Mouse (Mus musculus): ENCODE measurements around the gene Enoph1. TPM values are rescaled to one million over a fixed set of nuclear protein-coding genes. Genes with fewer than 3 reads are reported as not detected.

The Enoph1 gene
- polyA plus RNA-seq, 1 experiment from 2014 or later = 60.9 TPM

DNA sequence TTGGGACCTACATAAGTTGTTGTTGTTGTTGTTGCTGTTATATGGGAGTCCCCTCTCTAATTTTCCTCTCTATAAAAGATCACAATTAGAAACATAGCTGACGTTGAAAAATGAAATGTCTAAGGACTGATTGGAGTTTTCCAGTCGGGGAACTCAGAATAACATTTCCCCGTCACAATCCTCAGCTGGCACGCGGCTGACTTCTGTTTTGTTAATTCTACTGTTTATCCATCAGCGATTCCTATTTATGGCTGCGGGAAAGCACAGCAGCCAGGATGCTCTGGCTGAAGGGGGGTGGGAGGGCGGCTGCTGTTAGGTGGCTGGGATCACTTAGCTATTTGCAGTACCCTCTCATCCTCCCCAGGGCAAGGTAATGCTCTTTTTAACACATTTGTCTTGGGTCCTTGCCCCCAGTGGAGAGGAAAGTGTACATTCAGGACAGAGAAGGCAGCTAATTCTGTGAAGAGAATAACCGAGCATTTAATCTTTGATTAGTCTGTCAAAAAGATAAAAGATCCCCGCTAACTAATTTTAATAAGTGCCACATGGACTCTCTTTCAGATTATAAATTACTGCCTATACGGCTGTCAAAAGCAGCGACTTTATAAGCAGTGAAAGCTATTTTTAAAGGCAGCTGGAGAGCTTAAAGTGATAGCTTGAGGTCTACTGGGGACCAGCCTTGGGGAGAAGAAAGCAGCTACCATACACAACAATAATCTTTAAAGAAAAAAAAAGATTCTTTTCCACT, 50.9 kb downstream of the Enoph1 start:
- Histone ChIP-seq H3K4me3 (no peak overlapping the region), H3K27ac (replicated peaks) (no peak overlapping the region), H3K9me3 (no peaks in the 10 kb centered on the region), H3K27me3 (replicated peaks; ENCODE audit: low read depth, poor library complexity, severe bottlenecking) (peaks cover 13% of the 10 kb centered on the region; the same call in 1 of the 2 replicates), H3K4me1 (peaks cover 16% of the 10 kb centered on the region), H3K36me3 (replicated peaks) (no peaks in the 10 kb centered on the region)
- 53% methylated on average over 12 of the region's 12 CpGs for WGBS
- DNase-seq (ENCODE audit: low spot score) = no peak

DNA sequence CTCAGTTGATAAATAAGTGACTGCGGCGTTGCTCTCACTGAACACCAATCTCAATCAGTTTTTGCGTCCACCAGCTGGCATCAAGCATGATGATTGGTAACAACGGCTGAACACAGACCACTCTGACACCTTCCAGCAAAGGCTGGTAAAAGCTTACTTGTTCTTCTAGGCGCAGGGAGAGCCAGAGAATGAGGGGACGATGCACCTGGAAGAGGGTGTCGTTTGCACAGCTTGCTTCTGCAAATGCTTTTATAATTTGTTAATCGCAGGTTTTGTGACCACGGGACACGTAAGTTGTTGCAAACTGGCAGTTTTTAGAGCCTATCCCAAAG, 51.4 kb downstream of the Enoph1 start:
- H3K27ac ChIP-seq (replicated peaks) = no peak overlapping the region
- H3K9me3 ChIP-seq = no peaks in the 10 kb centered on the region
- peaks cover 13% of the 10 kb centered on the region; the same call in 1 of the 2 replicates for H3K27me3 ChIP-seq (replicated peaks; ENCODE audit: low read depth, poor library complexity, severe bottlenecking)
- 51% methylated on average over 10 of the region's 10 CpGs for WGBS
- H3K4me3 ChIP-seq = peak overlapping the region; percentile 40; the same call in 1 of the 2 replicates
- H3K36me3 ChIP-seq (replicated peaks) = no peaks in the 10 kb centered on the region
- DNase-seq (ENCODE audit: low spot score) = no peak
- H3K4me1 ChIP-seq = peaks cover 16% of the 10 kb centered on the region

DNA sequence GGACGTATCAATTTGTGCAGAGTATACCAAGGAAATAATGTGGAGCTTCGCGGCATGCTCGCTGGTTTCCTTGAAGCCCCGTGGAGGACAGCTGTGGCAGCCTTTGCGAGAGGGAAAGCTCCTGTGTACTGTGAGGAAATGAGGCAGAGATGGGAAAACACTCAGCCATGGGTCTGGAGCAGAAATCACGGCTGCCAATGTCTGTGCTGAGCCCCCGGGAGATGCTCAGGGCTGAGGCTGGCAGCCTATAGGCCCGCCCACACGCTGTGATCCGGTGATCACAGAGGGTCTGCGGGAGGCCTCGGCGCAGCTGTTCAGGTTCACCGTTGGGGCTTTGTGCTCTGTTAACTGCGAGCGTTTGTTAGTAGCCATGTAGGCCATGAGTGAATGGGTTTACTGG, 51.8 kb downstream of the Enoph1 start:
- 14% methylated on average over 17 of the region's 17 CpGs for WGBS
- peak; percentile 50 for DNase-seq (ENCODE audit: low spot score)
- Histone ChIP-seq H3K36me3 (replicated peaks) (no peaks in the 10 kb centered on the region), H3K4me3 (peak overlapping the region; percentile 40), H3K9me3 (no peaks in the 10 kb centered on the region), H3K4me1 (peaks cover 16% of the 10 kb centered on the region), H3K27me3 (replicated peaks; ENCODE audit: low read depth, poor library complexity, severe bottlenecking) (peaks cover 13% of the 10 kb centered on the region; the same call in 1 of the 2 replicates), H3K27ac (replicated peaks) (0 out of 2 replicates have a peak overlapping the region, but pooled peaks have one; percentile 35)

DNA sequence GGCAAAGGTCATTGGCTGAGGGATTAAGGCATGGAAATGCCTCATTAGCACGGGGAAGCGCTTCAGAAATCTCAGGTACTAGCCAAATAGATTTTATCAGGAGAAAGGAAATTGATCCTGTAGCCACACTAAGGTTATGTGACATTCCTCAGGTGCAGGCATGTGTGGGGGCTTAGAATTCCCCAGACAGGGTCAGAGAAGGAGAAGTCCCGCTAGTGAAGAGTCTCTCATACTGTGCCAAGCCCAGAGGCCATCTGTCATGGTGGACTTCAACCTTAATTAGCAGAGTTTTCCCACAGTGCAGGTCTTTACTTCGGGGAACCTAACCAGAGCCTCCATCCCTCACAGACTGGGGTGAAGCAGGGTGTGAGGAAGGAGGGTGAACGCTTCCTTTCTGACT, 57.2 kb downstream of the Enoph1 start:
- no peaks in the 10 kb centered on the region for H3K36me3 ChIP-seq (replicated peaks)
- WGBS = 63% methylated on average over 5 of the region's 5 CpGs
- no peaks in the 10 kb centered on the region for H3K9me3 ChIP-seq
- DNase-seq (ENCODE audit: low spot score) = no peak
- peaks cover under 1% of the 10 kb centered on the region; the same call in 1 of the 2 replicates for H3K4me1 ChIP-seq
- no peak overlapping the region for H3K27ac ChIP-seq (replicated peaks)
- no peak overlapping the region for H3K4me3 ChIP-seq
- H3K27me3 ChIP-seq (replicated peaks; ENCODE audit: low read depth, poor library complexity, severe bottlenecking) = peaks cover 8% of the 10 kb centered on the region; the same call in 1 of the 2 replicates

DNA sequence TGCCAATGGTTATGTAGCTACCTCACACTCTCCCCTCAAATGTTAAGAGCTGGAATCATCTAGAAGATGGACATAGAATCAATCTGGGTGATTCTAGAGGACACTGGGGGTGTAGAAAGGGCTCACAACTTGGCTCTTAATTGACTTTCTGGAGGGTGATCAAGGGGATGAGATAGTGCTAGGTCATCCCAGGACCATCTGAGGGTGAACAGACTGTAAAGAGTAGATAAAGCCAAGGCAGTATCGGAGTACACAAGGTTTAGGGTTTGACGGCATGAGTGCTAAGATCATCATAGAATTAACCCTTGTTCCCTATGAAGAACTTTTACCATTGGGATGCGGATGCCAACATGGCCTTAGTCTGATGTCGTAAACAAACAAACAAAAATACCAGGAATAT, 58.2 kb downstream of the Enoph1 start:
- Histone ChIP-seq H3K36me3 (replicated peaks) (no peaks in the 10 kb centered on the region), H3K4me1 (no peaks in the 10 kb centered on the region), H3K9me3 (no peaks in the 10 kb centered on the region), H3K27me3 (replicated peaks; ENCODE audit: low read depth, poor library complexity, severe bottlenecking) (no peaks in the 10 kb centered on the region), H3K27ac (replicated peaks) (no peak overlapping the region), H3K4me3 (no peak overlapping the region)
- DNase-seq (ENCODE audit: low spot score) = no peak
- 92% methylated on average over 4 of the region's 4 CpGs for WGBS

DNA sequence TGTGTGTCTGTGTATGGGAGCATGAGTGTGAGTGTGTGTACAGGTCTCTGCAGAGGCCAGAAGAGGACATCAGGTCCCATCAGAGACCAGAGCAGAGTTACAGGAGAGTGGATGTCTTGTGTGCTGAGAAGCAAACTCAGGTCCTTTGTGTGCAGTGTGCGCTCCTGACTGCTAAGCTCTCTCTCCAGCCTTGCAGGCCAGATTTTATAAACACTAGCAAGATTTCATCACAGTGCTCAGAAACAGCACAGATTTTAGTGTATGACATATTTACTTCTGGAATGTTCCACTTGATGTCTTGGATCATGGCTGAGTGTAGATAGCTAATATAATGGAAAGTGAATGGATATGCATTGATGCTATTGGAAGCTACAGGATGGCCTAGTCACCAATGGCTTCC, 62.6 kb downstream of the Enoph1 start:
- no peak overlapping the region for H3K27ac ChIP-seq (replicated peaks)
- no peaks in the 10 kb centered on the region for H3K9me3 ChIP-seq
- WGBS = 96% methylated on average over 1 of the region's 1 CpGs
- DNase-seq (ENCODE audit: low spot score) = no peak
- no peaks in the 10 kb centered on the region for H3K4me1 ChIP-seq
- H3K36me3 ChIP-seq (replicated peaks) = no peaks in the 10 kb centered on the region
- no peaks in the 10 kb centered on the region for H3K27me3 ChIP-seq (replicated peaks; ENCODE audit: low read depth, poor library complexity, severe bottlenecking)
- no peak overlapping the region for H3K4me3 ChIP-seq

DNA sequence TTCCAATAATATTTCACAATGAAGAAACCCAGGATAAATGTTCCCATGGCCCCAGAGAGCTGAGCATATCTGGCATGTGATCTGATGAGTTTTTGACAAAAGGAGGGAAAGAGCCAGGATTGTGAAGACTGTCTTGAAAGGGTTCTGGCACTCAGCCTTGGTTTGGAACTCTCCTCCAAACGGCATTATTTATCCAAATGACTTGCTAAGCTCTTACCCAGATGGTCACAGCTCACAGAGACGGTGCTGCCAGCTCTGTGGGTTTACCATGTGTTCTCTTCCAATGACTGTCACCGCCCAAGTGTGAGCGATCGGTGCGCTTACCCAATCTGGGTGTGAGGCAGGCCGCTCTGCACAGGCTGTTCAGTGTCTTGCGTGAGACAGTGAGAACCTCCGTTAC, 69.1 kb downstream of the Enoph1 start:
- no peak for DNase-seq (ENCODE audit: low spot score)
- no peak overlapping the region for H3K27ac ChIP-seq (replicated peaks)
- 0 out of 2 replicates have a peak, but pooled peaks cover 3% of the 10 kb centered on the region for H3K4me1 ChIP-seq
- no peaks in the 10 kb centered on the region for H3K9me3 ChIP-seq
- no peaks in the 10 kb centered on the region for H3K27me3 ChIP-seq (replicated peaks; ENCODE audit: low read depth, poor library complexity, severe bottlenecking)
- 88% methylated on average over 9 of the region's 9 CpGs for WGBS
- no peaks in the 10 kb centered on the region for H3K36me3 ChIP-seq (replicated peaks)
- no peak overlapping the region for H3K4me3 ChIP-seq

DNA sequence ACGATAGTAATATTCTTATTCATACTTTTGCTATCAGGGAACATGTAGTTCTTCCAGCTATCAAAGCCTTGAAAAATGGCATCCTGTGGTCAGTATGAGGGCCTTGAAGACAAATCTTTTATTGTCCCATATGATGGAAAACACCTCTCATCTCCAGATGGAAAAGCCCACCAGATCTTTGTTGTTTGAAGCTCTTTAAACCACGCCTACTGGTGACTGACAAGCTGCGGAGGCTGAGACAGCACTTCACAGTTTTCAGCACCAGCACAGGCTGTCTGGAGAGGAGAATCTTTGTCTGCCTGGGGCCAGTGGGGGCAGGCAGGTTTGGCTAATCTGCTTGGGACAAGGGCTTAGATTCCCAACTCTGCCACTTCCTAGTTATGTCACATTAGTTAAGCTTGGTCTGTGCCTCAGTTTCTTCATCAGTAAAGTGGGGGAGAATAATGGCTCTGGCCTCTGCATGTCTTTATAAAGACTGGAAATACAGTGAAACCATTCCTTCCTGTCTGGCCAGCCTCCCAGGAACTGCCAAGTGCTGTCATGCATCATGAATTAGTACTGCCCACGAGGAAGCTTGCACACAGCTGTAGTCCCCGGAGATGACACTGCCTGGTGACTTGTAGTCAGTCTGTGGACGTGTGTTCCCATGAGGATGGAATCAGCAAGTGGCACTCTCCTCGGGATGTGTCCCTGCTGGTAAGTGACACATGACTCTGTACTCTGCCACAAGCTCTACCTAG, 69.9 kb downstream of the Enoph1 start:
- no peaks in the 10 kb centered on the region for H3K27me3 ChIP-seq (replicated peaks; ENCODE audit: low read depth, poor library complexity, severe bottlenecking)
- WGBS = 61% methylated on average over 7 of the region's 7 CpGs
- no peaks in the 10 kb centered on the region for H3K36me3 ChIP-seq (replicated peaks)
- 0 out of 2 replicates have a peak, but pooled peaks cover 3% of the 10 kb centered on the region for H3K4me1 ChIP-seq
- no peaks in the 10 kb centered on the region for H3K9me3 ChIP-seq
- DNase-seq (ENCODE audit: low spot score) = no peak
- no peak overlapping the region for H3K4me3 ChIP-seq
- no peak overlapping the region for H3K27ac ChIP-seq (replicated peaks)

DNA sequence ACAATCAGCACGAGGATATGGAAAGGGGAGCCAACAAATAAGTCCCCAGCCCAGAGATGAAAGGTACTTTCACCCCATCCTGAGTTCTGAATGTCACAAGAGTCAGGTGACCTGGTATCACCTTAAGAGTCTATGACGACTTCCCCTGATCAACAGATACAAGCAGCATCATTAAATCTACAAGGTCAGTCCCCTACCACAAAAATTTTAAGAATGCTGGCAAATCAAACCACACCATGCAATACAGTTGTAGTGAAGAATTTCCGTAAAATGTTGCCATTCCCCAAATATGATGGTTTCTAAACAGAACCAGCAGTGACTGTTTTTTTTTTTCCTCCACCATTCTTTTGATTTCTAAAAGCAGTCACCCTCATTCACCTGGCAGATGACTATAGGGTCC, 70.8 kb downstream of the Enoph1 start:
- no peak for DNase-seq (ENCODE audit: low spot score)
- Histone ChIP-seq H3K27ac (replicated peaks) (no peak overlapping the region), H3K4me1 (0 out of 2 replicates have a peak, but pooled peaks cover 3% of the 10 kb centered on the region), H3K9me3 (no peaks in the 10 kb centered on the region), H3K4me3 (no peak overlapping the region), H3K36me3 (replicated peaks) (no peaks in the 10 kb centered on the region), H3K27me3 (replicated peaks; ENCODE audit: low read depth, poor library complexity, severe bottlenecking) (no peaks in the 10 kb centered on the region)
- 79% methylated on average over 3 of the region's 3 CpGs for WGBS

DNA sequence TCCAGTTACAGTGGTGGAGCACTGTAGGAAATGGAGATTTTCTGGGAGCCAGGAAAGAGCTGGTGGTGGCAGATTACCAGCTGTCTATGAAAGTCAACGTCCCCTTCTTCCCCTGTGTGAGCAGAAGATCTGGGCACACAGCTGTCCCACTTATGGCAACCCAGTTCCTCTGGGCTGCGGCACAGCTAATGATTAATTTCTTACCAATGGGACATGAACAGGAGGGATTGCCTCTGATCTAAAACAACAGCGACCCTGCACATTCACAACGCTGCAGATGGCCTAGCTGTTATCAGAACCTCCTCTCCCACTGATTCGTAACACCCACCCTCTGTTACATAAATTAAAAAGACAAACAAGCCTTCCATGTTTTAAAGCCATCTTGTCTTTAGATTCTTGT, 73.6 kb downstream of the Enoph1 start:
- H3K4me3 ChIP-seq = no peak overlapping the region
- DNase-seq (ENCODE audit: low spot score) = no peak
- H3K27me3 ChIP-seq (replicated peaks; ENCODE audit: low read depth, poor library complexity, severe bottlenecking) = peaks cover 3% of the 10 kb centered on the region; the same call in 1 of the 2 replicates
- no peaks in the 10 kb centered on the region for H3K36me3 ChIP-seq (replicated peaks)
- WGBS = 76% methylated on average over 5 of the region's 5 CpGs
- no peak overlapping the region for H3K27ac ChIP-seq (replicated peaks)
- H3K4me1 ChIP-seq = 0 out of 2 replicates have a peak, but pooled peaks cover 3% of the 10 kb centered on the region
- H3K9me3 ChIP-seq = no peaks in the 10 kb centered on the region
